Mouse (Mus musculus) E14TG2a.4 (cell line): Measurements from ENCODE around the gene Tmem234.

Experiments
- CTCF ChIP-seq: conservative IDR thresholded peaks from 2 replicates; pipeline ENCODE4 v1.5.1; 2014; ENCODE audit warnings: low read length
- POU5F1 ChIP-seq: IDR thresholded peaks from 2 replicates; pipeline ENCODE4 v1.6.1; 2014; ENCODE audit warnings: low read length, borderline replicate concordance

- TF ChIP-seq CTCF (peak; percentile 53), POU5F1 (no peak)
Measured at GRCm38 (mm10) chr4:129608426-129609025, 8.1 kb downstream of the Tmem234 start.
